Mouse (Mus musculus): ENCODE measurements around the gene Unc13c.

Unc13c gene

GRCm38 (mm10) chr9:73612896-73613295 is 355.9 kb downstream of the Unc13c start:
- no peak for DNase-seq (ENCODE audit: low spot score)

DNA sequence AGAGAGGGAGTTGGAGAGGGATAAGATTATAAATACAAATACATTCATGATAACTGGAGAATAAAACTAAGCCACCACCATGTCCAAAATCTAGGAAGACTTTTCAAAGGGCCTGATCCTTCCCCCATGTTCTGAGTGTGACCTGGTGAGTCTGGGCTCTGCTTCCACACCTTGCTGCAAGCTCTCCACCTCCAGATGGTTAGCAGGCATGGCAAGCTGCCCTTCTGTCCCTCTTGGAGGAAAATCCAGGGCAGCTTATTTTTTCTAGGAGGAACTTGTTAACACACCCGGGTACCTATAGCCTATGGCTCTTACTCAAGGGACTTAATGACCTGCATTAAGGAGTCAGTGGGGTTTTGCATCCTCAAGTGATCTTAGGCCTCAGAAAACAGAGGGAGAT is 364.8 kb downstream of the Unc13c start:
- no peak for DNase-seq (ENCODE audit: low spot score)

DNA sequence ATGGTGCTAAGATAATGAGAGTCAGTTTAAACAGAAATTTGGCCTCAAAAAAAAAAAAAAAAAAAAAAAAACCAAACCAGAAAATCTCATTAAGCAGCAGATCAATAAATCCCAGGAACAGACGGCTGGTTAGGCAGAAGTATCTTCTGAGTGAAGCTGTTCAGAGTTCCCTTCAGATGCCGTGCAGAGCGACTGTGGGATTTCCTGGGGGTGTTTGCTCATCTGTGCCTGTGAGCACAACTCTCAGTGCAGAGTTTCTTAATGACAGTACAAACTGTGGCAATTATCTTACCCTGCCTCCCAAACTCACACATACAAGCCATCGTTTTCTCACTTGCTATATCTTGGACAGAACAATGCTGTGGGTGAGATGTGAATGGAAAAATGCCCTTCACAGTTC is 403.2 kb downstream of the Unc13c start:
- DNase-seq (ENCODE audit: low spot score): no peak

DNA sequence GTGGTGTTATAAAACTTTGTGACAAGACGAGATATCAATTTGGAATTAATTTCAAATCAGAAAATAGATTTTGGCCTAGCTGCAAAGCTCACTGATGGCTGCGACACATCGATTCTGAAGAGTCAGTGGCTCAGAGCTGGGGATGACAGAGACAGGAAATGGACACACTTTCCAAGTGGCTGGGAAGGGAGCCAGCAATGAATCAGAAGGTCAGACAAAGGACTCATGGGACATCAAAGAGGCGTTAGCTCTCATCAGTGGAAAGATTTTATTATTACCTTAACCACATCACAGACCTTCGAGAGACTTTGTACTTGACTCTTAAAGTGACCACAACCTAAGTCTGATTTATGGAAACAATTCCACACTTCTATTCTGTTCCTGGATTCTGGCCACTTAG is 408.7 kb downstream of the Unc13c start:
- no peak for DNase-seq (ENCODE audit: low spot score)

GRCm38 (mm10) chr9:73557805-73558204 is 411.0 kb downstream of the Unc13c start:
- peak; percentile 1 for DNase-seq (ENCODE audit: low spot score)

GRCm38 (mm10) chr9:73555354-73555753 is 413.4 kb downstream of the Unc13c start:
- DNase-seq (ENCODE audit: low spot score): no peak

DNA sequence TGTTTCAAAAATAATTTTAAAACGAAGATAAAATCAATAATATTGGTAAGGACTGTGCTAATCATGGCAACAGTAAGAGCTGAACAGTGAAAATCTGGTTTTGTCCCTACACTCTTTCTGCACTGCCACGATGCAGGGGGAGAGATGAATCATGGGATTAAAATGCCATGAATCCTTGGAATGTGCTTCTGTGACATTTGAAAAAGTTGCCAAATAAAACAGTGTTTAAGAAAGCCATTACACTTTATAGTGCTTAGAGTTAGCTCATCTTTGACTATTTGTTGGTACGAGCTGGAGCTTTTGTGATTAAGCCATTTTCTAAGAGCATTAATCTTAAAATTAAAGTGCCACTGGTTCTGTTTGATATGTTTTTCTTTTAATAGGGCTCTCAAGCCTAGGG is 496.2 kb downstream of the Unc13c start:
- DNase-seq (ENCODE audit: low spot score): no peak

- no peak for DNase-seq (ENCODE audit: low spot score)
Observed at GRCm38 (mm10) chr9:73462027-73462426, 506.7 kb downstream of the Unc13c start.

DNA sequence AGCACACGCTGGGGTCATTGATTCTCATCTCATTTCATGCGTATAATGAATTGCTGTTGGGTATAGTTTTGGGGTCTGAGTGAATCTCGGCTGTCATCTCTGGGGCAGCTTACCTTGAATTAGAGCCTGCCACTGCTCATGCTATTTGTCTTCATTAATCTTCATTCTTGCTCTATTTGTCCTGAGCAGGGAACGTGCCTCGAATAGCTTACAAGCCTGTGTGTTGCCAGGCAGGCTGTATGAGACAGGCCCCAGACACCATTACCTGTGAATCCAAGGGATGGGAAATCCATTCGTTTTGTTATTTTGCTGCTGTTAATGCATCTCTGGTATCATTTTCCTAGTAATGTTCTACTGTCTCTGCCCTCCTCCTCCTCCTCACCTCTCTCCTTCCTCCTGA is 518.8 kb downstream of the Unc13c start:
- no peak for DNase-seq (ENCODE audit: low spot score)

- DNase-seq (ENCODE audit: low spot score): no peak
Observed at GRCm38 (mm10) chr9:73449216-73449615, 519.5 kb downstream of the Unc13c start.

DNA sequence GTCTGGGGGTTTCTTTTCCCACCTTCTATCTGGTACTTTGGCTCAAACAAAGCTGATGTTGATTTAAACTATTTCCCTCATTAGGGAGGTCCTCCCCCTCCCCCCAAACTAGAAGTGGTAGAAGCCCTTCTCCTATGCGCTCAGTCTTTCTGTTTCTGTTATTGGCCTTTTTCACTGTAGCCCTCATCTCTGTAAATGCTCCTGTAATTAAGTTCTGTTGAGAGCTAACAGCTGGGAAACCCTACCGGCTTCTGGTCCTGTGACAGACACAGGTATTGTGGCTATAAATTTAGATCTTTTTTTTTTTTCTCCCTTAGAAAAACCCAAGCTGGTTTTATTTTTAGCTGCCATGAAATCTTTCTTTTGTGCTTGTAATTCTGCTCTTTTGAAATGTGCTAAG is 536.8 kb downstream of the Unc13c start:
- DNase-seq (ENCODE audit: low spot score): no peak

All from yolk sac, embryonic 10.5 days (tissue).